Mouse (Mus musculus): ENCODE results near the gene Nrxn3.
A peak's percentile ranks its signal among the peaks of the same experiment; 100 is the strongest.

The Nrxn3 gene

GRCm38 (mm10) chr12:90131927-90132869, 1409.5 kb downstream of the Nrxn3 start:
- no peak for DNase-seq (ENCODE audit: low spot score in 2 of 2)

GRCm38 (mm10) chr12:90142011-90142410, 1419.3 kb downstream of the Nrxn3 start:
- DNase-seq (ENCODE audit: low spot score in 2 of 2) = peak; percentile 32 to 47

DNA sequence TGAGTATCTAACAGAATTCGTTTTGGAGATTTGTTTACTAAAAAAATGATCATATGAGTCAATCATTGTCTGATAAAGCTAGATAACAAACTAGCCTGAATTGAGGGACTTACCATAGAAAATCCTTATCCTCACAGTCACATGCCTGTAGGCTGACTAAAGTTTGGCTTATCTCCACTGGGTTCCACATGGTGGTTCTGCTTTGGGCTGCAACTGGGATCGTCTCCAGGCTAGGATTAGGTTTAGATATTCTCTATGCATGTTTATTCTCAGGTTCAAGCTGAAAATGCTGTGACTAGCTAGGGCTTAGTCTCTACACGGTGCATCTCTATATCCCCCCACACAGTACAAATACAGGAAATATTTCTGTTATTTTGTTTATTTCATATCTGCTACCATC, 1421.6 kb downstream of the Nrxn3 start:
- DNase-seq (ENCODE audit: low spot score in 2 of 2) = no peak

DNA sequence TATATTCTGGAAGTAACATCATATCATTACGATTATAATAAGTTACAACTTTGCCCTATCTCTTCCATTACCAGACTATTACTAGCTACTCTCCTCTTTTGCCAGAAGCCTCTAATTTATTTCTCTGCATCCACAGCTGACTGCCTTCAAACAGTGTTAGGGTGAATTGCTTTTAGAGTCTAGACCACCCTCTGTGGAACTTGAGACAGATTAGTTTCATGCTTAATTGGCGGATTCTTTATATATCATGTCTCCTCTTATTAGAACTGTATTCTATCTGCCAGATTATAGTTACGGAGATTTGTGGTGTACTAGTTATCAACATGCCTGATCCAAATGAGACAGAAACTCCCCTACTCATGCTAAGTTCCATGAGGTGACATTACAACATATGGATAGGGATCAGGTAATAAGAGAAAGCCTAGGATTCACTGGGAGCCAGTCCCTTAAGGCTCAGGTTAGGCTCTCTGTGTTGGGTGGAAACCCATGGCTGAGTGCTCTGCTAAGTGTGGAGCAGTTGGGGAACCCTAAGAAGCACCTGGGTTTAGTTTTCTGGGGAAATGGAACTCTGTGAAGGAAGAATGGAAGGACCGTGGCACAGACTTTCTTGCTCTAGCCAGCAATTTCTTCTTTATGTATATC, 1435.6 kb downstream of the Nrxn3 start:
- DNase-seq (ENCODE audit: low spot score in 2 of 2) = no peak

DNA sequence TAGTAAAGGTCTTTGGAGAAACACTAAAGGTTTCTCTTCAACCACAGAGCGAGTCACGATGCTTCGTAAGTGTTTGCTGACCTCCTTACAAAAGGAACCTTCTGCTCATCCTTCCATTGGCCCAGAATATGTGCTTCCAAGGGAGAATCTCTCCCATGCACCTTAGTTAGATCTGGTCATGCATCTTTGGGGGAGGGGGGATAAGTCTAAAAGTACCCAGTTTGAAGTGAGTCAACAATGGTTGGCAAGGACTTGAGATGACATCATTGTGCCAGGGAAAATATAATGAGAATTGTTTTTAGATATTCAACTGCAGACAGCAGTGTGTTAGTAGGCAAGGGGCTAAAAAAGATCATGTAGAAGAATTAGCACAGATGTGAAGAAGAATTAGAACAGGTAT, 1437.2 kb downstream of the Nrxn3 start:
- DNase-seq (ENCODE audit: low spot score in 2 of 2) = no peak

GRCm38 (mm10) chr12:90166118-90166517, 1443.4 kb downstream of the Nrxn3 start:
- no peak for DNase-seq (ENCODE audit: low spot score in 2 of 2)

- no peak for DNase-seq (ENCODE audit: low spot score in 2 of 2)
Observed at GRCm38 (mm10) chr12:90181566-90181965, 1458.9 kb downstream of the Nrxn3 start.

DNA sequence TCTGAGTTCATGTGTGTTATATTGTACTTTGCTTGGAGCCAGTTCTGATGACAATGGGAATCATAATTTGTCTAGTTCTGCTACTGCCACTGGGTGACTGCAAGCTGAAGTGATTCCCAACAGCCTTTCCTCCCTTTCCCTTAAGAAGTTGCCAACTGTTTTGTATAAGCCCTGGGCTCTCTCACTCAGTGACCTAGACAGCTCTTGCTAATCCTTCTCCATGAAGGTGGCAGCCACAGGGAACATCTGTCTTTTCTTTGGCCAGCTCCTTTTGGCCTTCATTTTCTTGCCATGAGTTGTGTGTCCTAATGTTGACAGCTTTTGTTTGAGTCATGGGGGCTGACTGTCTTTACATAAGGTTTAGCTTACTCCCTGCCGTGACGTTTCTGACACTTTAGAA, 1460.3 kb downstream of the Nrxn3 start:
- DNase-seq (ENCODE audit: low spot score in 2 of 2) = no peak

DNA sequence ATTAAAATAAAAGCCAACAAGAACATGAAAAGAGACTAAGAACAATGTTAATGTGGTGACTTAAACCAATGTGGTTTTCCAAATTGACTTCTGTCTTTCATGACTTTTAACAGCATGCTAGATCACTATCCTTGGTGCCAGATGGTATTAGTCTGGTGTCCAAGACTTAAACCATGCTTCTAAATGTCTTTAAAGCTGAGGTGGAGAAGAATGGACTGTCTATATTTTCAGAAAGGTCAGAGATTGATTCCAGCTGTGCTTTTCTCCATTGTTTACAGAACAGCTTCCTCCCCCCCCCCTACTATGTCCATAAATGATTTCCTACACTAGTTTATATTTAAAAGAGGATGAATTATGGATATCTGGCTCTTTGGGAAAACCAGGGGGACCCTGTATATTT, 1473.5 kb downstream of the Nrxn3 start:
- DNase-seq (ENCODE audit: low spot score in 2 of 2) = no peak

DNA sequence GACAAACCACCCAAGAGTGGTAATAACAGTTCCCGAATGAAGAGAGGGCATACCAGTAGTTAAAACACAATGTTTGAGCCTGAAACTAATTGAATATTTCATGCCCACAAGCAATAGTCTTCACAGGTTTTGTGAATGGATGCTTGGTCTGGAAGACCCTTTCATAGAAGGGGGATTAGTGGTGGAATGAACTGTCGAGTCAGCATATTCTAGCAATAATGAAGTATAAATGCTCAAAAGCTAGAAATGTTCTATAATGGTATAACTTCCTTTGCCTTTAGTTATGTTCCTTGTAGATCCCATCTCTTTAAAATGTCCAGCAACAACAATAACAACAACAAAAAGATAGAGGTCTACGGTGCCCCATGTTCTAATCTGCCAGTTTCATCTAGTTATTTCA, 1475.3 kb downstream of the Nrxn3 start:
- no peak for DNase-seq (ENCODE audit: low spot score in 2 of 2)

DNA sequence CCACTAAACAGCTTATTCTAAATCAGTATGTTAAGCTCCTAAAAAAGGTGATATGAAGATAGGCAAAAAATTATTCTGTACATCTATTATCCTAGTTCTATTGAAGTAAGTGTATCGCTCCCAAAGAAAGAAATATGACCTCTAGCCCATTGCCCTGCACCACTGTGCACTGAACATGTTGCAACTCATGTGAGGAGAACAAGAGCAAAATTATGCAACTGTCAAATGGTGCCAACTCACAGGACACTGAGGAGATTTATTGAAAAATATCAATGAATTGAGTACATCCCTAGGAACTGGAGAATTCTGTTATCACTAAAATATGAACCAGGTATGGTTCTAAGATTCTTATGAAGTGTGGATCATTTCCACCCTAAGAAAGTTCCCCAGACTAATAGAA, 1479.8 kb downstream of the Nrxn3 start:
- DNase-seq (ENCODE audit: low spot score in 2 of 2) = no peak

GRCm38 (mm10) chr12:90211410-90211809, 1488.7 kb downstream of the Nrxn3 start:
- DNase-seq (ENCODE audit: low spot score in 2 of 2) = no peak

GRCm38 (mm10) chr12:90217060-90217459, 1494.4 kb downstream of the Nrxn3 start:
- DNase-seq (ENCODE audit: low spot score in 2 of 2) = no peak

DNA sequence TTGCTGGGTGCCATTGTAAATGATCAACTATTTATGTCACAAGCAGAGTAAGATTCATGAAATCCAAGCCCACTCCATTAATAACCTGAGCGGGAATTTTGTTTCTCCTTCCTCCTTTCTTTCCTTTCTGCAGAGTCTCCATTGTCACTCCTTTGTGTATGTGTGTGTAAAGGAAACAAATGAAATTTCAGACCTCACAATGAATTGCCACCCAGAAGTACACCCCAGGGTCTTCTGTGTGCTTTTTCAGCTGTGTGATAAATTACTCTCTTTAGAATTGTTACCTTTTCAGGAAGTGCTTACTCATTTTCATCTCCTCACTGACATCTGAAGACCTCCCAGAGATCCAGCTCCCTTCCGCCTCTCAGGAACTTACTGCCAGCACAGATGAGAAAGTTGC, 1506.4 kb downstream of the Nrxn3 start:
- DNase-seq (ENCODE audit: low spot score in 2 of 2) = no peak

DNA sequence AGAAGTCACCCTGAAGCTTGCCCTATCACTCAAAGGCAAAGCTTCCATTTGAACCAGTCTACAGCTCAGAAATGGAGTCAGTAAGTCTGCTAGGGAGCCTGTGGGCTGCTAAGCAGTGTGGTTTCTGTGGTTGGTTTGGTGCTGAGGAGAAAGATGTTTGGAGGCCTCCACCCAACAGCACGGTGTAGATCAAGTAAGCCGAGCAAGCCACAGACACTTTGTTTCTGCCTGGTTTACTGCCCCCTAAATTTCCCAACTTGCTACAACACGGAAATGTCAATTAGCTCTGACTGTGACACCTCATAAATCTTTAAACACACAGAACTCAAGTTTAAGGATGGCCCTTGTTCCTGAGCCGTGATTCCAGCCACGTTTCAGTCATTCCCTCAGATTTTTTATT, 1513.4 kb downstream of the Nrxn3 start:
- no peak for DNase-seq (ENCODE audit: low spot score in 2 of 2)

GRCm38 (mm10) chr12:90260301-90260700, 1537.6 kb downstream of the Nrxn3 start:
- no peak for DNase-seq (ENCODE audit: low spot score in 2 of 2)

DNA sequence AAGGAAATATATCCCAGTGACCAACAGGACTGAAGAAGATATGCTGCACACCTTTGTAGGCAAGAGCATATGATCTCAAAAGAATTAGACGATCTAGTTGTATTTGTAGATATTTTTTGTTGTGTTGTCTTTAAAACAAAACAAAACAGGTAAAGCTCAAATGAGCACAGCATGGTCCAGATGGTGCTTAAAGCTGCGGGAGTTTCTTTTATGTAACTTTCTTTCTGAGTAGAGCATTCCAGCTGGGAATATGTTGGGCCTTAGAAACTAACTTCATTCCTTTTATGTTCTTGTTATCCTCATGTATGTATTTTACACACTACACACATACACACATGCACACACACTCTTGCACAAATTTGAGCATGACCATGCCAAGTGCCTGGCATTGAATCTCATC, 1545.4 kb downstream of the Nrxn3 start:
- DNase-seq (ENCODE audit: low spot score in 2 of 2) = no peak

- no peak for DNase-seq (ENCODE audit: low spot score in 2 of 2)
Observed at GRCm38 (mm10) chr12:90270763-90271379, 1548.2 kb downstream of the Nrxn3 start.

DNA sequence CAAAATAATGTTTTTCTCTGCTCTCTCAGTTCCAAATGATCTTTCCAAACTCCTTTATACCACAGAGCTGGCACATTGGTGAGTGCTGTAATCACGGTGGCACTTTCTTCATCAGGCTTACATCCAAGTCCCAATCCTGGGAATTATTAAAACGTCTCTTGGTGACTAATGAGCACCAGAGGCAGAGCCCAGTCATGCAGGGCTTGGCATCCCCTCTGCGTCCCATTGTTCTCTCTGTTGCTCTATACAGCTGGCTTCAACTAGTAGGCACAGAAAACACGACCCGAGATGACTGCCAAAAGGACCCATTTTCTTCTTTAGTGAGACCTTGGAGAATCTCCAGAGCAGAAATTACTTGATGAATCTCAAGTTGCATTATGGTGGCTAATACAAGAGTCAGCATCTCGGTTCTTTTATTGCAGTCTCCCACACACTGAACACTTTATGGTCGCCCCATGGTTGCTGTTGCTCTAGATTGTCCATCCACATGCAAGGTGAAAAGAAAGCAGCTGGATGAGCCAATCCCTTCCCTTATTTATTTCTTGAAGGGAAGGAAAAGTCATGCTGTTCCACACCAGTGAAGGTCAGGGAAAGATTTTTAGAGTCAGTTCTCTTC, 1552.1 kb downstream of the Nrxn3 start:
- no peak for DNase-seq (ENCODE audit: low spot score in 2 of 2)

DNA sequence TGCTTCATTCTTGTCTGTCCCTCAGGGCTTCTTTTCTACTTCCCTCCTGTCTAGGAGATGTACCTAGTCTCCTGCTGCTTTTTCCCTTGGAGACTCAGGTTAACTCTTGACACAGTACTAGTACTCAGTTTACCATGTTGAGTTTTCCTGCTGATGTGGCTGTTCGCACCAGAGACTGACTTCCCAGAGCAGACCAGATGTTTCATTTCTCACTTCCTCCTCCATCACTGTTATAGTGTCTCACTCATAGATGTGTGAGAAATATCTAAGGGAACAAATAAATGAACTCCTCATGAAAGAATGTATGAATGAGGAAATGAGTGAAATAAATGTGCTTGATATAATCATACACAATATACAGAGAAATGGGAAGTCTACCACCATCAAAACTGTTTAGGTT, 1558.6 kb downstream of the Nrxn3 start:
- no peak for DNase-seq (ENCODE audit: low spot score in 2 of 2)

GRCm38 (mm10) chr12:90283022-90283421, 1560.3 kb downstream of the Nrxn3 start:
- DNase-seq (ENCODE audit: low spot score in 2 of 2) = no peak

- no peak for DNase-seq (ENCODE audit: low spot score in 2 of 2)
Observed at GRCm38 (mm10) chr12:90302671-90303070, 1580.0 kb downstream of the Nrxn3 start.

Data from frontal cortex, postnatal 25 days (tissue).